Mouse (Mus musculus): ENCODE measurements at regions not wholly inside any gene's neighbourhood (a gene's known extent, or its start where the extent isn't known, plus 50 kb on each side); places are given as distances from the start of the nearest gene placed in this dataset.

- no peak for ATAC-seq (replicated peaks; ENCODE audit: low FRiP score)
- Histone ChIP-seq H3K9ac (ENCODE audit: low read depth, low read length) (no peak overlapping the region), H3K4me2 (no peak overlapping the region)
These were observed 133.1 kb upstream of the Zmiz1 start for GRCm38 (mm10) chr14:25325887-25326286.

DNA sequence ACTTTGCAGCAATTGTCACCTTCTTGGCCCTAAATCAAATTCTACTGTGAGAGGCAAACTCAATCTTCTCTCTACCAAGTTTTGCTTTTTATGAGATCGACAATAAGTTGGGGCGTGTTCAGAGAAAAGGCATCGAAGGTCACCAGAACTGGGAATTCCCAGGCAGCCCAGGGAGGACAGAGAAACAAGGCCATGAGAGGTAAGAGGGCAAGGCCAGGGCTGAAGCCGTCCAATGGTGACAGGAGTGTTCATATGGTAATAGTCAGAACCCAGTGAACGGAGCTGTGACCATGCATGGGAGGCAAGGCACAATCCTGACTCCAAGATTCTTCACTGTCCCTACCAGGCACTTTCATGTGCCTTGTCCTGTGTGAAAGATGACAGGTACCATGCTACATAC lies 130.8 kb upstream of the Zmiz1 start:
- H3K27me3 ChIP-seq (replicated peaks; ENCODE audit: control insufficient read depth, insufficient read depth, low read length) = no peaks in the 10 kb centered on the region
- no peak overlapping the region for H3K27ac ChIP-seq (ENCODE audit: low read depth, low read length)
- no peak overlapping the region for H3K4me2 ChIP-seq
- ATAC-seq (replicated peaks; ENCODE audit: low FRiP score) (no peak), DNase-seq (ENCODE audit: low spot score) (no peak)
- no peaks in the 10 kb centered on the region for H3K4me1 ChIP-seq (replicated peaks; ENCODE audit: control insufficient read depth, insufficient read depth, low read length)
- no peak overlapping the region for H3K4me3 ChIP-seq (ENCODE audit: low read depth, low read length)
- WGBS = 83% methylated on average over 5 of the region's 5 CpGs
- H3K9me3 ChIP-seq (ENCODE audit: control insufficient read depth, low read length) = no peaks in the 10 kb centered on the region
- no peak overlapping the region for H3K9ac ChIP-seq (ENCODE audit: low read depth, low read length)
- H3K36me3 ChIP-seq (ENCODE audit: control insufficient read depth, insufficient read depth, low read length) = no peaks in the 10 kb centered on the region

More at GRCm38 (mm10) chr14:25325887-25326286, 133.1 kb upstream of the Zmiz1 start:
- Histone ChIP-seq H3K27ac (ENCODE audit: low read depth, low read length) (no peak overlapping the region), H3K27me3 (replicated peaks; ENCODE audit: control insufficient read depth, insufficient read depth, low read length) (no peaks in the 10 kb centered on the region), H3K4me3 (ENCODE audit: low read depth, low read length) (no peak overlapping the region), H3K4me1 (replicated peaks; ENCODE audit: control insufficient read depth, insufficient read depth, low read length) (no peaks in the 10 kb centered on the region), H3K9me3 (ENCODE audit: control insufficient read depth, low read length) (no peaks in the 10 kb centered on the region), H3K36me3 (ENCODE audit: control insufficient read depth, insufficient read depth, low read length) (no peaks in the 10 kb centered on the region)
- WGBS = 75% methylated on average over 3 of the region's 3 CpGs
- DNase-seq (ENCODE audit: low spot score) = no peak

GRCm38 (mm10) chr14:25334186-25334585 lies 124.8 kb upstream of the Zmiz1 start:
- H3K36me3 ChIP-seq (ENCODE audit: control insufficient read depth, insufficient read depth, low read length) = no peaks in the 10 kb centered on the region
- no peaks in the 10 kb centered on the region for H3K9me3 ChIP-seq (ENCODE audit: control insufficient read depth, low read length)
- H3K4me3 ChIP-seq (ENCODE audit: low read depth, low read length) = no peak overlapping the region
- 89% methylated on average over 2 of the region's 2 CpGs for WGBS
- peaks cover 7% of the 10 kb centered on the region; the same call in 1 of the 2 replicates for H3K4me1 ChIP-seq (replicated peaks; ENCODE audit: control insufficient read depth, insufficient read depth, low read length)
- no peak for ATAC-seq (replicated peaks; ENCODE audit: low FRiP score)
- H3K4me2 ChIP-seq = no peak overlapping the region
- no peak for DNase-seq (ENCODE audit: low spot score)
- no peak overlapping the region for H3K9ac ChIP-seq (ENCODE audit: low read depth, low read length)
- no peaks in the 10 kb centered on the region for H3K27me3 ChIP-seq (replicated peaks; ENCODE audit: control insufficient read depth, insufficient read depth, low read length)
- no peak overlapping the region for H3K27ac ChIP-seq (ENCODE audit: low read depth, low read length)

GRCm38 (mm10) chr14:25336875-25337274 lies 122.1 kb upstream of the Zmiz1 start:
- no peak overlapping the region for H3K4me2 ChIP-seq
- H3K27me3 ChIP-seq (replicated peaks; ENCODE audit: control insufficient read depth, insufficient read depth, low read length) = no peaks in the 10 kb centered on the region
- WGBS = 89% methylated on average over 1 of the region's 1 CpGs
- no peak overlapping the region for H3K4me3 ChIP-seq (ENCODE audit: low read depth, low read length)
- H3K9ac ChIP-seq (ENCODE audit: low read depth, low read length) = no peak overlapping the region
- no peaks in the 10 kb centered on the region for H3K9me3 ChIP-seq (ENCODE audit: control insufficient read depth, low read length)
- peaks cover 7% of the 10 kb centered on the region; the same call in 1 of the 2 replicates for H3K4me1 ChIP-seq (replicated peaks; ENCODE audit: control insufficient read depth, insufficient read depth, low read length)
- ATAC-seq (replicated peaks; ENCODE audit: low FRiP score) (no peak), DNase-seq (ENCODE audit: low spot score) (no peak)
- no peak overlapping the region for H3K27ac ChIP-seq (ENCODE audit: low read depth, low read length)
- H3K36me3 ChIP-seq (ENCODE audit: control insufficient read depth, insufficient read depth, low read length) = no peaks in the 10 kb centered on the region

DNA sequence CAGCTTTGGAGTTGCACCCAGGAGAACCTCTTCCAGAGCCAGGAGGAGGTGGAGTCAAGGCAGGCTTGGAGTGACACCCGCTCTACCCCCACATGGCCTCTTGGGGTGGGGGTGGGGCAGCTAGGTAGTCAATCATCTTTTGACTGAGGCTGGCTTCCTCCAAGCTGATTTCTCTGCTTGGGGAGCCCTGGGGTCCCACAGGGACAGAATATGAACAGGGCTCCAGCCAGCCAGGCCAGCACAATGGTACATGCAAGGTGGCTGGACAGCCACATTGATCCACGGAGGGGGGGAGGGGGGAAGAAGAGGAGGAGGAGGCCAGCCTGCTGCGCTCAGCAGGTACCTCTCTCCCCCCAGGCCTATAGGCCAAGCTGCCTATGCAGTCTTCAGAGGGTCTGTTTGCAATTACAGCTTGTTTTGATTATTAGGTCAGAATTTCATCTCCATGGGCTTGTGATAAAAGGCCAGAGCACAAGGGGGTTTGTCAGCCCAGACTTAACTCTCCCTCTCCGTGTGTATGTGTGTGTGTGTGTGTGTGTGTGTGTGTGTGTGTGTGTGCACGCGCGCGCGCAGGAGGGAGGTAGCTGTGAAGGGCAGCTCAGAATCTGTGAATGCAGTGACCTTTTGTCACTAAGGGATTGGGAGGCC lies 120.5 kb upstream of the Zmiz1 start:
- ATAC-seq (replicated peaks; ENCODE audit: low FRiP score) (no peak), DNase-seq (ENCODE audit: low spot score) (no peak)
- no peak overlapping the region for H3K9ac ChIP-seq (ENCODE audit: low read depth, low read length)
- H3K36me3 ChIP-seq (ENCODE audit: control insufficient read depth, insufficient read depth, low read length) = no peaks in the 10 kb centered on the region
- no peak overlapping the region for H3K27ac ChIP-seq (ENCODE audit: low read depth, low read length)
- no peak overlapping the region for H3K4me2 ChIP-seq
- peaks cover 7% of the 10 kb centered on the region; the same call in 1 of the 2 replicates for H3K4me1 ChIP-seq (replicated peaks; ENCODE audit: control insufficient read depth, insufficient read depth, low read length)
- no peak overlapping the region for H3K4me3 ChIP-seq (ENCODE audit: low read depth, low read length)
- H3K27me3 ChIP-seq (replicated peaks; ENCODE audit: control insufficient read depth, insufficient read depth, low read length) = no peaks in the 10 kb centered on the region
- WGBS = 60% methylated on average over 9 of the region's 9 CpGs
- no peaks in the 10 kb centered on the region for H3K9me3 ChIP-seq (ENCODE audit: control insufficient read depth, low read length)

DNA sequence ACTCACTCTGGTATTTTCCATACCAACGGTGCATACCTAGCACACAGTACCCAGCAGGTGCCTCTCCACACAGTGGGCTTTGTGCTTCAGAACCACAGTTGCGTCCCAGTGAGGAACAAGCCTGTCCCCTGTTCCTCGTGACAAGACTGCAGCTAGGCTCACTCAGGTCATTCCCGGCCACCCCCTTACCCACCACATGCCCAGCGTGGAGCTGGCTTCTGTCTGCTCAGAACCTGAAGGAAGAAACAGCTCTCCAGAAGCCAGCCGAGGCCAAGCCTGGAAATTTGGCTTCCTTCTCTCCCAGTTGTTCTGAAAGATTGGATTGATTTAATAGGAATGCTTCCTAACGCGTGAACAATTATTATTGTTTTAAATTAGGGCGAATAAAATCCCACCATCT lies 118.1 kb upstream of the Zmiz1 start:
- H3K27ac ChIP-seq (ENCODE audit: low read depth, low read length) = no peak overlapping the region
- H3K4me2 ChIP-seq = no peak overlapping the region
- H3K9ac ChIP-seq (ENCODE audit: low read depth, low read length) = no peak overlapping the region
- ATAC-seq (replicated peaks; ENCODE audit: low FRiP score) (no peak), DNase-seq (ENCODE audit: low spot score) (no peak)
- no peak overlapping the region for H3K4me3 ChIP-seq (ENCODE audit: low read depth, low read length)
- 84% methylated on average over 9 of the region's 9 CpGs for WGBS
- peaks cover 7% of the 10 kb centered on the region; the same call in 1 of the 2 replicates for H3K4me1 ChIP-seq (replicated peaks; ENCODE audit: control insufficient read depth, insufficient read depth, low read length)
- H3K36me3 ChIP-seq (ENCODE audit: control insufficient read depth, insufficient read depth, low read length) = no peaks in the 10 kb centered on the region
- H3K9me3 ChIP-seq (ENCODE audit: control insufficient read depth, low read length) = no peaks in the 10 kb centered on the region
- no peaks in the 10 kb centered on the region for H3K27me3 ChIP-seq (replicated peaks; ENCODE audit: control insufficient read depth, insufficient read depth, low read length)

DNA sequence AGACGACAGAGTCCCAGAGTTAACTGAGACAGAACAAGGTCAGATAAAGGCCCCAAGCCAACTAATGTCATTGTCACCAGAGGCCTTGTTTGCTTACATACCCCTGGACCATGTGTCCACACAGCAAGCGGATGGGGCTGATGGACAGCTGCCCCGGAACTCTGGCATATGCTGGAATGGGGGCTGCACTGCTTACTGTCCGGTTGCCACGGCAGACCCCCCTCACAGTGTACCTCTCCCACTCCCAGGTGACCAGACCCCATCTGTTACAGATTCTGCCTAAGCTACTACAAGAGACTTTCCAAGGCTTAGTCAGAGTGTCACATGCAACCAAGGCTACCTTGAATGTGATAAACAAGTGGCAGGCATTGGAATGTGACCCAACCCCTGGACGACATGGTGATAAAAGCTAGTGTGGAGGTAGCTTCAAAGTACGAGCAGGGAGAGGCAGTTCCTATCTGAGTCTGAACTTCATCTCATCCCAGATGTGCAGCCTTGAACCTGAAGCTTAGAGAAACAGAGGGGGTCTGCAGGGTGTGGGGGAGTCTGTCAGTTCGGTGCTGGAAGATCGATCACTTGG lies 117.0 kb upstream of the Zmiz1 start:
- no peak for DNase-seq (ENCODE audit: low spot score)
- WGBS = 62% methylated on average over 9 of the region's 9 CpGs
- Histone ChIP-seq H3K9me3 (ENCODE audit: control insufficient read depth, low read length) (no peaks in the 10 kb centered on the region), H3K4me1 (replicated peaks; ENCODE audit: control insufficient read depth, insufficient read depth, low read length) (peaks cover 10% of the 10 kb centered on the region; the same call in 1 of the 2 replicates), H3K27ac (ENCODE audit: low read depth, low read length) (no peak overlapping the region), H3K9ac (ENCODE audit: low read depth, low read length) (no peak overlapping the region), H3K4me2 (no peak overlapping the region), H3K36me3 (ENCODE audit: control insufficient read depth, insufficient read depth, low read length) (no peaks in the 10 kb centered on the region), H3K4me3 (ENCODE audit: low read depth, low read length) (no peak overlapping the region), H3K27me3 (replicated peaks; ENCODE audit: control insufficient read depth, insufficient read depth, low read length) (no peaks in the 10 kb centered on the region)
- no peak for ATAC-seq (replicated peaks; ENCODE audit: low FRiP score)

DNA sequence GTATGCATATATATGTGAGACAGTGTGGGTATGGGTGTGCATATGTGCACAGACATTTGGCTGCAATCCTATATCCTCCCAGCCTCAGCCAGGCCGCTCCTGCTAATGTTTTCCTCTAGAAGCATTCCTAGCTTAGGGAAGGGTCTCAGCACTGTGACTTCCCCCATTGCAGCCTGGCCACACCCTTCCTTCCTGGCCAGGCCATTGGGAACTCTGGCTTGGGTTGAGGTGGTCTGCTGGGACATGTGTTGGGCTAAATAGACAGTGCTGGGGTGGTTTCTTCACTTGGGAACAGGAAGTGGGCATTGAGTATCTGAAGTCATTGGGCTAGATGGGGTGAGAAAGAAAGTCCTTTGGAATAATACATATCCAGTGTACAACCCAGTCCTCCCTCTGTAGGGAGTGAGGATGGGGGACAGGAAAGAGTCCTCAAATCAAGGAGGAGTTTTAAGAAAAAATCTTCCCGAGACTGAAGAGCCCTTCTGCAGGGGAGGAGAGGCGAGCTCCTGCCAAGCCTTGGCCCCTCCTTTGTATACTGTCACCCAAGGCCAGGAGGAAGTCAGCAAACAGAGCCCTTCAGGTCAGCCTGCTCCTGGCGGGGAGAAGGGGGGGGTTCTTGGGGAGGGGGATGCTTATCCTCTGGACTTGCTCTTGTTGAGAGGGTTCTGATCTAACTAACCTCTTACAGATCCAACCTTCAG lies 116.0 kb upstream of the Zmiz1 start:
- Histone ChIP-seq H3K4me3 (ENCODE audit: low read depth, low read length) (no peak overlapping the region), H3K4me1 (replicated peaks; ENCODE audit: control insufficient read depth, insufficient read depth, low read length) (peaks cover 10% of the 10 kb centered on the region; the same call in 1 of the 2 replicates), H3K4me2 (no peak overlapping the region), H3K27me3 (replicated peaks; ENCODE audit: control insufficient read depth, insufficient read depth, low read length) (no peaks in the 10 kb centered on the region), H3K9me3 (ENCODE audit: control insufficient read depth, low read length) (no peaks in the 10 kb centered on the region), H3K9ac (ENCODE audit: low read depth, low read length) (no peak overlapping the region), H3K36me3 (ENCODE audit: control insufficient read depth, insufficient read depth, low read length) (no peaks in the 10 kb centered on the region), H3K27ac (ENCODE audit: low read depth, low read length) (no peak overlapping the region)
- 22% methylated on average over 4 of the region's 4 CpGs for WGBS
- DNase-seq (ENCODE audit: low spot score) (no peak), ATAC-seq (replicated peaks; ENCODE audit: low FRiP score) (no peak)

All from liver, embryonic 11.5 days (tissue).